ENCODE assay signal across 15 mouse cellular contexts in the genomic region with DNA sequence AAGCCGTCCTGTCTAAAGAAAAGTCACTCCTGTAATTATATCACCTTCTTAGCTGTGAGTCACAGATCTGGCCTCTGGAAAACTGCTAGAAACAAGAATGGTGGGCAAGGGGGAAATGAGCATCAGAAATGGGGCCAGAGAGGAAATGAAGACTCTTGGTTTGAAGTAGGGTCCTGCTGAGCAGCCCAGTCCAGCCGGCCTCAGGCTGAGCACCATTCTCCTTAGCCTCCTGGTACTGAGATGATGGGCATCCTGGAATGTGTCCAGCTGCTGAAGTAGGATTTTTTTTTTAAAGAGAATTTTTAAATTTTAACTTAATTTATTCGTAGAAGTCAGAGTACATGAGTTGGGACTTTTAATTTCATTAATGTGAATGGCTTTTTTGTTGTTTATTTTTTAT.
DNase-seq lines count a peak whose midpoint lies in the region; ATAC-seq and TF ChIP-seq lines count a peak whose summit lies in the region.
"Had no signal": no experiment of that assay in that cellular context is flagged by ENCODE, and none has a peak within 500 bp of the region (broad histone marks: within the 10 kb centered on the region; RNA-seq: fewer than 3 reads in every experiment).

No protein-coding gene starts in this region.

- no peaks in the 10 kb centered on the region for H3K27me3 ChIP-seq in heart, embryonic 12.5 days (replicated peaks)
- H3K27me3 ChIP-seq in neural tube, embryonic 13.5 days: no peaks in the 10 kb centered on the region
- no peaks in the 10 kb centered on the region for H3K27me3 ChIP-seq in neural tube, embryonic 15.5 days (replicated peaks)
- H3K27me3 ChIP-seq in forebrain, postnatal 0 days (ENCODE audit: insufficient read depth, low read length): no peaks in the 10 kb centered on the region
- H3K27me3 ChIP-seq: limb, embryonic 12.5 days had no signal

- 47% methylated on average over 3 of the region's 3 CpGs for WGBS in heart, embryonic 12.5 days
- WGBS in neural tube, embryonic 13.5 days: 47% methylated on average over 3 of the region's 3 CpGs
- 54% methylated on average over 3 of the region's 3 CpGs for WGBS in neural tube, embryonic 15.5 days
- 35% methylated on average over 3 of the region's 3 CpGs for WGBS in forebrain, postnatal 0 days

- peaks cover 29% of the 10 kb centered on the region for H3K4me1 ChIP-seq in heart, embryonic 12.5 days (replicated peaks)
- H3K4me1 ChIP-seq in neural tube, embryonic 13.5 days (replicated peaks): peaks cover 27% of the 10 kb centered on the region
- H3K4me1 ChIP-seq in neural tube, embryonic 15.5 days: 0 out of 2 replicates have a peak, but pooled peaks cover 2% of the 10 kb centered on the region
- H3K4me1 ChIP-seq in forebrain, postnatal 0 days (ENCODE audit: insufficient read depth): no peaks in the 10 kb centered on the region

- no peak for DNase-seq in heart, postnatal 4 days
- DNase-seq in forebrain, postnatal 0 days: no peak
- no peak for DNase-seq in Muller cell, postnatal 12 days (ENCODE audit: inconsistent ontology term)
- DNase-seq in right cerebral cortex, postnatal 25 days: no peak
- DNase-seq in layer of hippocampus, adult 2 months (ENCODE audit: low spot score in 2 of 2): no peak
- DNase-seq: cerebellum, postnatal 25 days; heart, postnatal 36 days; layer of hippocampus, postnatal 36 days; liver, postnatal 0 days; thymus, adult 18-20 months had no signal

- H3K4me2 ChIP-seq in heart, embryonic 12.5 days: no peak overlapping the region
- no peak overlapping the region for H3K4me2 ChIP-seq in neural tube, embryonic 13.5 days
- no peak overlapping the region for H3K4me2 ChIP-seq in neural tube, embryonic 15.5 days
- no peak overlapping the region for H3K4me2 ChIP-seq in forebrain, postnatal 0 days (ENCODE audit: low read depth)
- H3K4me2 ChIP-seq: limb, embryonic 12.5 days had no signal

- no peak overlapping the region for H3K9ac ChIP-seq in heart, embryonic 12.5 days
- H3K9ac ChIP-seq in neural tube, embryonic 13.5 days: no peak overlapping the region
- H3K9ac ChIP-seq in neural tube, embryonic 15.5 days (replicated peaks): no peak overlapping the region
- no peak overlapping the region for H3K9ac ChIP-seq in forebrain, postnatal 0 days
- H3K9ac ChIP-seq: limb, embryonic 12.5 days; liver, postnatal 0 days had no signal

- peaks cover 22% of the 10 kb centered on the region for H3K36me3 ChIP-seq in heart, embryonic 12.5 days
- peaks cover 21% of the 10 kb centered on the region for H3K36me3 ChIP-seq in neural tube, embryonic 13.5 days
- peaks cover 35% of the 10 kb centered on the region for H3K36me3 ChIP-seq in neural tube, embryonic 15.5 days
- peaks cover 16% of the 10 kb centered on the region for H3K36me3 ChIP-seq in forebrain, postnatal 0 days (ENCODE audit: insufficient read depth)

- 0 out of 2 replicates have a peak, but pooled peaks have one; percentile 53 for ATAC-seq in heart, embryonic 12.5 days (ENCODE audit: insufficient number of reproducible peaks, low FRiP score)
- no peak for ATAC-seq in neural tube, embryonic 13.5 days (ENCODE audit: low read depth)
- ATAC-seq in neural tube, embryonic 15.5 days (ENCODE audit: low FRiP score): no peak
- peak; percentile 48; the same call in 1 of the 2 replicates for ATAC-seq in forebrain, postnatal 0 days
- ATAC-seq: intestine, embryonic 16.5 days; liver, postnatal 0 days had no signal

- no peak for TF ChIP-seq CTCF in forebrain, postnatal 0 days (IDR thresholded peaks at IDR 0.05; ENCODE audit: low read depth)
- TF ChIP-seq CTCF in layer of hippocampus, adult 2 months (conservative IDR thresholded peaks at IDR 0.05): no peak

- H3K27ac ChIP-seq in heart, embryonic 12.5 days (ENCODE audit: poor library complexity, severe bottlenecking): no peak overlapping the region
- H3K27ac ChIP-seq in neural tube, embryonic 13.5 days (replicated peaks): 0 out of 2 replicates have a peak overlapping the region, but pooled peaks have one; percentile 9
- no peak overlapping the region for H3K27ac ChIP-seq in neural tube, embryonic 15.5 days (replicated peaks)
- H3K27ac ChIP-seq in forebrain, postnatal 0 days (ENCODE audit: low read depth, low read length): no peak overlapping the region
- no peak overlapping the region for H3K27ac ChIP-seq in layer of hippocampus, adult 2 months
- H3K27ac ChIP-seq: limb, embryonic 12.5 days had no signal

- H3K4me3 ChIP-seq in heart, embryonic 12.5 days: no peak overlapping the region
- no peak overlapping the region for H3K4me3 ChIP-seq in neural tube, embryonic 13.5 days
- no peak overlapping the region for H3K4me3 ChIP-seq in neural tube, embryonic 15.5 days (replicated peaks)
- H3K4me3 ChIP-seq in forebrain, postnatal 0 days (ENCODE audit: low read depth, low read length): no peak overlapping the region
- no peak overlapping the region for H3K4me3 ChIP-seq in layer of hippocampus, adult 2 months
- H3K4me3 ChIP-seq: limb, embryonic 12.5 days had no signal

- H3K9me3 ChIP-seq in heart, embryonic 12.5 days (replicated peaks): no peaks in the 10 kb centered on the region
- no peaks in the 10 kb centered on the region for H3K9me3 ChIP-seq in neural tube, embryonic 13.5 days
- H3K9me3 ChIP-seq in neural tube, embryonic 15.5 days (replicated peaks): no peaks in the 10 kb centered on the region
- H3K9me3 ChIP-seq in forebrain, postnatal 0 days (ENCODE audit: low read length): no peaks in the 10 kb centered on the region
- H3K9me3 ChIP-seq: limb, embryonic 12.5 days had no signal

Comparison
In these comparisons a context has a peak if more than half of its experiments do, and no peak if none do; other contexts are left out.
1. ATAC-seq: peak in heart, embryonic 12.5 days (single experiment) and forebrain, postnatal 0 days (single experiment); none in neural tube, embryonic 13.5 days (single experiment) and neural tube, embryonic 15.5 days (single experiment).